Mouse (Mus musculus) CH12.LX (cell line): ENCODE results near the gene Hcar1.

Experiments used
- BHLHE40 ChIP-seq: IDR thresholded peaks from 2 replicates; pipeline ENCODE4 v1.6.1; 2011; ENCODE audit warnings: mild to moderate bottlenecking, low read depth, low read length, improper control_type of control experiment
- CTCF ChIP-seq, 2 experiments: IDR thresholded peaks in 1 of 2; conservative IDR thresholded peaks in 1 of 2; 2 replicates each; pipeline ENCODE4 v1.5.1; 2011 to 2012; ENCODE audit warnings: low read depth in 2 of 2, low read length in 2 of 2, improper control_type of control experiment in 1 of 2, inconsistent platforms in 1 of 2, mild to moderate bottlenecking in 1 of 2, moderate library complexity in 1 of 2
- JUND ChIP-seq: conservative IDR thresholded peaks from 2 replicates; pipeline ENCODE4 v1.6.1; 2011; ENCODE audit warnings: low read depth, low read length, improper control_type of control experiment
- KAT2A ChIP-seq: IDR thresholded peaks from 2 replicates; pipeline ENCODE4 v1.6.1; 2012; ENCODE audit warnings: low read length, improper control_type of control experiment, inconsistent platforms; ENCODE audit not compliant: insufficient replicate concordance
- MAX ChIP-seq: IDR thresholded peaks from 2 replicates; pipeline ENCODE4 v1.6.1; 2011; ENCODE audit warnings: low read length, improper control_type of control experiment
- POLR2A ChIP-seq: IDR thresholded peaks from 2 replicates; pipeline ENCODE4 v1.6.1; 2011; ENCODE audit warnings: low read depth, mild to moderate bottlenecking, improper control_type of control experiment, low read length
- USF1 ChIP-seq: IDR thresholded peaks from 2 replicates; pipeline ENCODE4 v1.6.1; 2014; ENCODE audit warnings: low read depth, mild to moderate bottlenecking, inconsistent platforms, low read length, improper control_type of control experiment
- ZNF384 ChIP-seq: IDR thresholded peaks from 2 replicates; pipeline ENCODE4 v1.6.1; 2012; ENCODE audit warnings: low read depth, low read length, improper control_type of control experiment, inconsistent platforms

- no peak for TF ChIP-seq BHLHE40
- TF ChIP-seq USF1: no peak
- TF ChIP-seq CTCF (conservative IDR thresholded peaks at IDR 0.05 in 1 of 2, IDR thresholded peaks at IDR 0.05 in 1 of 2; ENCODE audit: low read depth in 2 of 2, low read length in 2 of 2): peak in 1 of 2 experiments; percentile 50; a peak in 2 of 4 replicates
- TF ChIP-seq JUND: no peak
- TF ChIP-seq POLR2A: no peak
- no peak for TF ChIP-seq ZNF384
- TF ChIP-seq KAT2A: no peak
- no peak for TF ChIP-seq MAX
These were observed 52.1 kb downstream of the Hcar1 start for GRCm38 (mm10) chr5:123827659-123828091.
